Mouse (Mus musculus) frontal cortex, postnatal 14 days (tissue): Measurements from ENCODE around the gene Slc26a8.

ENCODE experiments used
- DNase-seq, 2 experiments: peaks; one replicate each; pipeline ENCODE4 v3.0.0; 2022; ENCODE audit warnings: low spot score in 2 of 2

The Slc26a8 gene

DNA sequence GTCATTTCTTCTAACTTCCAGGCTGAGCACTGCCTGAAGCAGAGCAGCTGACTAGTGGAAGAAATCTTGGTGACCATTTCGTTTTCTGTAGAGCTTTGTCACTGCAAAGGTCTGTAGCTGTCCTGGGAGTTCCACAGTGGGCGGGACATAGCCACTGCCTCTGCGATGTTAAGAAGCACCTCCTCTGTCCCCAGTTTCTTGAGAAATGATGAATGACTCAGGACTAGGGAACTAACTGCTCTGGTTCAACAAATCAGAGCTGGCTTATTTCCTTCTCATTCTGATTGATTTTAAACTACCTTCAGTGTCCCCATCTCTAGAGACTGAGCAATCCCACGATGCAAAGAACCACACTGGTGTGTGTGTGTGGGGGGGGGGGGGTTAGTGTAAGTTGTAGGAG is 45.9 kb downstream of the Slc26a8 start:
- DNase-seq = no peak

DNA sequence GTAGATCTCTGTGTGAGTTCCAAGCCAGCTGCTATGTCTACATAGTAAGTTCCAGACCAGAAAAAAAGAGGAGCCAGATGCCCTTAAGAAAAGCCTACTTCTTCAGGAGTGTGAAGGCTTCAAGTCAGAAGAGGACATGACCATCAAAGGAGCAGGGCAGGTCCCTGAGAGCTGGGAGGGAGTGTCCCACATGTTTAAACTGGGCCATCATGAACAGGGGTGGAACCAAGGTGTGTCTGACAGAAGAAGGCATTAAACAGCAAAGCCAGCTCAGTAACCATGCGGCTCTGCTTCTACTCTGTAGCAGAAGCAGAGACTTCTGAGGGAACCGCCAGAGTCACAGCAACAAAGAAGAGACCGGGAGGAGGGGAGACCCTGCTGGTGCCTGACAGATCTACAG is 46.3 kb downstream of the Slc26a8 start:
- DNase-seq = no peak

DNA sequence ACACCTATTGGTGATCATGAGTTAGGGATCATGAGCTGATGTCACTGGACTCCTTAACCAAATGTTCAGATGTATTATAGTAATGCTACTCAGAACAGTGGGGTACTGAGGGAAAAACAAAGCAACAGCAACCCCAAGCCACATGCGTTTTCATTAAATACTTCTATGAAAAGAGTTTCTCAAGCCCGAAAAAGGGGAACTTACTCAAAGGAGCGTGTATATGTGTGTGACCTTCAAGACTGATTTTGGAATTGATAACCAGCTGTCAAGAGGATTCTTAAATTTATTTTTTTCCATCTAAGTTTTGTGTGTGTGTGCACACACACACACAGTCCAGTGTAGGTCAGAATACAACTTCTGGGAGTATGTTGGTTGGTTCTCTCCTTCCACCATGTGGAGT is 49.9 kb downstream of the Slc26a8 start:
- DNase-seq = no peak

DNA sequence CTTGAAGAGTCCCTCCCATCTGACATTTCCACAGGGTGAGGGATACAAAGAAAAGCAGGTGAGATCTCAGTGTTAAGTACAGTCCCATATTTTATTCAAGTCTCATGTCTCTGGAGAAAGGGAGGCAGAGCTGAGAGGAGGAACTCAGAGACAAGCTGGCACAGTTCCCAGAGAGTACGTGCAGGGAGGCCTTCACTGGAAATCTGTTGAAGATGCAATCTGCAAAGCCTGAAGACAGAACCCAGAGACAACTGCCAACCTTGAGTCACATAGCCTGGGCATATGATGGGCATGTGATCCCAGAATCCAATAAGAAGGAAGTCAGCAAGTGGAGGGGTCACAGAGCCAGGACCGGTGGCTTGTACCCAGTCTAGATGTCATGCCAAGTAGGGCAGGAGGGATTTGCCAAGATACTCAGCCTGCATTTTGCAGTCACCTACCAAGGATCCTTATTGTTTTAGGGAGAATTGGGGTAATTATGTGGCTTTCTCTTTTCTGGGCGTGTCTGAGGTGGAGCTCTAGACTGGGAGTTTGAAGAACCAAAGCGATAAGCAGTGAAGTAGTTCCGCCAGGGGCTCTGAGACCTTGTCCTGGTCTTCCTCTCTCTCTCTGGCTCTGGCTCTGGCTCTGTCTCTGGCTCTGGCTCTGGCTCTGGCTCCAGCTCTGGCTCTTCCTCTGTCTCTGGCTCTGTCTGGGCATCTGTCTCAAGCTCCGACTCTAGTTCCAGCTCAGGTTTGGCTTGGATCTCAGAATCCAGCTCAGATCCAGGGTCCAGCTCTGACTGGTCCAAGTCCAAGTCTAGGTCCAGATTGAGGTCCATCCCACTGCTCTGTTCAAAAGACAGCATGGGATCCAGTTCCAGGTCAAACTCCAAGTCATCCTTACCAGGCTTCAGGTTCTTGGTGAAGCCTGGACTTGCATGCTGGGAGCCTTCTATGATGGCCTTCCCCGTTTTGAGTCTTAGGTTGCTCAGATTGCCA is 52.0 kb downstream of the Slc26a8 start:
- peak; percentile 49 to 51 for DNase-seq

DNA sequence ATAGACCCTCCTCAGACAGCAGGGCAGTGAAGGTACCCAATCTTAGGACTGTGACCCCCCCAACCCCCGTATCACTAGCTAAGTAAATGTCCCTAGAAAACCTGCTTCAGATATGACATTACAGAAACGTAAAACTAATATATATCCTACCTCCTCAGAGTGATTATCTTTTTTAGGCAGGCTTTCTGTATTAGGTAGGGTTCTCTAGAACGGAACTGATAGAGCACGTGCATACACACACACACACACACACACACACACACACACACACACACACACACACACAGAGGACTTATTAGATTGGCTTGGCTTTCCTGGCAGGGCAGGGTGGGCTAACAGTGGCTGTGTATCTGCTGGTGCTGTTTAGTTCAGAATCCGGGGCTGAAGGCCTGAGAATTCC is 54.2 kb downstream of the Slc26a8 start:
- no peak for DNase-seq

DNA sequence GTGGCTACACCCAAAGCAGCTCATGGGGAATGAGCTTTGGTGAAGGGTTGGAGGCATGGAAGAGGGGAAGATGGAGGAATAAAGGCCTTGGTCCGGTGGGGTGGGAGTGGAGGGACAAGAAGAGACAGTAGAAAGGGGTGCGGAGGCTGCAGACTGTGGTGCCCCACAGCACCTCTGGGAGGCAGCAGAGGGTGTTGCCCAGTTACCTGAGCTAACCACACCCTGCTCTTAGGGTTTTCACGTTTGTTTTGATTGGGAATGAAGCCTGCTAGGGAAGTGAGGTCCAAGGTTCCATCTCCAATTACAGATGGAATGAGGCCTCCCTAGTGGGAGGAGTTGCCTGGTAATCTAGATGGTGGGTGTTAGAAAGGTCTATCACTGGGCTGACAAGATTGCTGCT is 60.9 kb downstream of the Slc26a8 start:
- DNase-seq = no peak

DNA sequence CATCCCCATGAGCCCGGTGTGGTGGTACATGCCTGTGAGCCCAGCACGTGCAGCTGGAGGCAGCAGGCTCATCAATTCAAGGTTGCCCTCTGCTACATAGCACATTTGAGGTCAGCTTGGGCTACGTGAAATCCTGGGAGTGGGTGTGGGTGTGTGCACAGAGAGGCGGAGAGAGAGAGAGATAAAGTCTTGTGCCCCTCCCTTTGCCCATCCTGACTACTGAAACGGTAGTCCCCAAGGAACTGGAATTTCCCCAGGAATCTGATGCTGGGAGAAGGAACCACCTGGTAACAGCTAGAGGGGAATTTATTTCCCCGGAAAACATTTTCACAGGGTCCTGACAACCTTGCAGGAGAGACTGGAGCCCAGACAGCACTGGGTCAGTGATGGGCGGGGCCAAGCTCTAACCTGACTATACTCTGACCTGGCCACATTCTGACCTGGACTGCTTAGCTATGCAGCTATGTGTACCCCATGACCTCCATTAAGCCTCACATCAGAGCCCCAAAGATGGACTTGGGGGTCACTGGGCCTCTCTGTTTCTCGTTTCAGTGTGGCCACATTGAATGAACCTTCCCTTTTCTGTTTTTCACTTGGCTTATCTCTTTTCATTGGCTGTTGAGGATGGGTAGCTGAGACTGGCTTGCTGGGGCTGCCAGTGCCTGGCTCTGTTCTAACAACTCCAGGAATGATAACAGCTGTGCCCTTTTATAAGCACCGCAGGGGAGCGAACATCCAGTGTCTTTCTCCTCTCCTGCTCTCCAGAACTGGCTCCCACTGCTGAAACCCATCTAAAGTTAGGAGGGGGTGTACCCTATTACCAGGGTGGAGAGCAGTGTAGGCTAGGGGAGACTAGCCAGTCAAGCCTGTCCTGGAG is 61.5 kb downstream of the Slc26a8 start:
- DNase-seq = no peak

DNA sequence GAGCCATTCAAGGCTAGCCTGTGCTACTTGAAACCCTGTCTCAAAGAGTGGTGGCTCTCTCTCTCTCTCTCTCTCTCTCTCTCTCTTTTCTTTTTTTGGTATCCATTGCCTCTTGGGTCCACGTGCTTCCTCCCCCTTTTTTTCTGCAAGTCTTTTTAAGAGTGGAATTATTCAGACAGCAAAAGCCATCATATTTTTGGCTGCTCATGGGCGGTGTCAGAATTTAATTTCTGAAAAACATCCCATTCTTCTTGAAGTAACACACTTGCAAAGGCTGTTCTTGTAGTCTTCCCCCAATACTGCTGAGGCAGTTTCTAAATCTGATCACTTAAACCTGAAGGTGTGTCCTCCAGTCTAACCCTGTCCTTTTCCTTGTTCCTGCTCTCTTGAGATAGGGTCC is 63.1 kb downstream of the Slc26a8 start:
- DNase-seq = no peak

DNA sequence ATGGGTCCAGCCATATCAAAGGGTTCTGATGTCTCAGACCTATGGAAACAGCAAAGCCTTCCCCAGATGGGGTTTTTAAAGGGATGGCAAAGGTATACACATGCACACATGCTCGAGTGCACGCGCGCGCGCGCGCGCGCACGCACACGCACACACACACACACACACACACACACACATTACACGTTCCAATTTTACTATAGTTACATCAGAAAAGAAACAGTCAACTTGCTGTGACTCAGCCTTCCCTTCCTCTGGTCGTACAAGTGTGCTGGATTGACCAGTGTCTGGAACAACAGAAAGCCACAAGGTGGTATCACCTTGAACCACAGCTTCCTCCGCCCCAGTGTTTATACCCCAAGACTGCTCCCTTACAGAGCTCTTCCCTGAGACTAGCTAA is 64.7 kb downstream of the Slc26a8 start:
- no peak for DNase-seq

DNA sequence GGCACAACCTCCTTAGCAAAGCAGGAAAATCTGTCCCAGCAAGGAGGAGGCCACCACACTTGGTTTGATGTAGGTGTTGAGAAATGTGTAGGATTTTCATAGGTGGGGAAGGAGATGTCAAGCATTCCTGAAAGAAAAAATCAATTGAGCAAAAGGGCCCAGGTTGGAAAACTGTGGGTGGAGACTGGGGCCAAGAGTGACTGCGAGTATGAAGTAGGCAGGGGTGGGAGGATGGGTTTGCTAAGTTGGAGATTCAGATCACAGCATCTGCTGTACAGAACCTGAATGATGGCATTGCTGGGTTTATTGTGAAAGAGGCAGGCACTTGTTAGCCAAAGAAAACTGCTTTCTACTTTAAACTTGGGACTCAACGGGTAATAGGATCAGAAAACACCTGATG is 65.2 kb downstream of the Slc26a8 start:
- no peak for DNase-seq

DNA sequence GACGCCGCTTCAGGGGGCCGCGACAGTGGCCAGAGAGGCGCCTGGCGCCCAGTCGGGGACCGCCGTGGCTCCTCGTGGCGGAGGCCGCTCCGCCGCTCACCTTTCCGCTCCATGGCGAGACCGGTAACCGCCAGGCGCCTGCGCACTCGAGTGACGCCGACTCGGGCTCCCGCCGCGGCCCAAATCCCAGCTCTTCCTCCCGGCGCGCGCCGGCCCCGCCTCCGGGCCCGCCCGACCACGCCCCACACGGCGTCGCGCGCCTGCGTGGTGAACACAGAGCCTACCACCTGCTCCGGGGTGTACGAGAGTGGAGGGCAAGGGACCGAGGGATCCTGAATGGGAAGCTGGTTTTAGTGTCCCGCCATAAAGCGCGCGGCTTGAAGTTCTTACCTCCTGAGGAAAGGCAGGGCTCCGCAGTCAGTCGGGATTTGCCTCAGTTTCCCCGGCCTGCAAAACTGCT is 67.7 kb downstream of the Slc26a8 start, which contains the start of gene Srpk1:
Srpk1 (minus strand) TSS at position 410 of the 460 bp plus-strand sequence.
- peak; percentile 81 to 84 for DNase-seq

DNA sequence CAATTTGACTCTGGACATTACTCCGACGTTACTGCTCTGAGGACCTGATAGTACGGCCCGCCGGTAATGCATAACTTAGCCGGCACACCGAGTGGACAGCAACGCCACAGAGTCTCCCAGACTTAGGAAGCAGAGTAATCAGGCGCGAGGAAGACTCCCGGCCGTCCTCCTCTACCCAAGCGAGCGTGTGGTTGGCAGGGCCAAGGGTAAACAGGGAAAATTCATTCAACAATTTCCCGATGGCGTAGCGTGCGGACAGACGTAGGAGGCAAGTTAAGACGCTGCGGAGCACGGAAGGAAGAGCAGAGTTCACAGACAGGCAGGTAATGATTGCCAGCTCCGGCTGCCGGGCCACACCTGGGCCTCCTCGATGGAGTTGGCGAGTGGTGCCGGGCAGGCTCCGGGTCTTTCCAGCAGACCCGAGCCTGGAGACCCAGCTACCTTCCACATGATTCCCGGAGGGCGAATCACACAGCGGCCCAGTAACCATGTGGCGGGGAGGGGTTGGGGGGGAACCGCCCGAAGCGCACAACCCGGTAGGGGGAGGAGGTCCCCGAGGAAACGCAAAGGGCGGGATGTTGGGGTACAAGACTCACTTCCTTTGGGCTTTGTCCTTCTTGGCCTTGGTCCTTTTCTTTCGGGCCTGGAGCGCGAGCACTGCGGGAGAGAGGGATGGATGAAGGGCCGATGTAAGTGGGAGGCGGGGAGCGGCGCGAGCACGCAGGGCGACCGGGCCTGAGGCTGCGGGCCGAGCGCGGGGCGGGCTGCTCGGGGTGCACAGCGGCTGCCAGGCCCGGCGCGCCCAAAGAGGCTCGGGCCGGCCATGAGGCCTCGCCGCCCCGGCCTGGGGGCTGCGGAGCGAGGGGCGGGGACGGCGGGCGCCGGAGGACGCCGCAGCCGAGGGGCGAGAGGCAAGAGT is 68.4 kb downstream of the Slc26a8 start:
- peak; percentile 26 to 37 for DNase-seq

DNA sequence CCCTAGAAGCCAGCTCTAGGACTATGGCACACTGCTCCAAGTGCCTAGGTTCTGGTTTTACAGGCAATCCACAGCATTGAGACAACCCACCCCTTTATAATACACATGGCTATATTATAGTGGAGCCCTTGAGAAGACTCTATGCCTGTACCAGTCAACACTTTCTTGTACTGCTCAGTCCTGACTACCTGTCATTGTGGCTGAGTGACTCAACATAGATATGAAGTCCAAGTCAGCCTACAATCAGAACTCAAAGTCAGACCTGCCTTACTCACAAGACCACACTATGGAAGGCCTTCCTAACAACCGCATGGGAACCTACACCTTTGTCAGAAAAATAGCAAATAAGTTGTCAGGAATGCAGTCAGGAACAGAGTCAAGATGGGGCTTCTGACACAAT is 71.3 kb downstream of the Slc26a8 start:
- DNase-seq = no peak

DNA sequence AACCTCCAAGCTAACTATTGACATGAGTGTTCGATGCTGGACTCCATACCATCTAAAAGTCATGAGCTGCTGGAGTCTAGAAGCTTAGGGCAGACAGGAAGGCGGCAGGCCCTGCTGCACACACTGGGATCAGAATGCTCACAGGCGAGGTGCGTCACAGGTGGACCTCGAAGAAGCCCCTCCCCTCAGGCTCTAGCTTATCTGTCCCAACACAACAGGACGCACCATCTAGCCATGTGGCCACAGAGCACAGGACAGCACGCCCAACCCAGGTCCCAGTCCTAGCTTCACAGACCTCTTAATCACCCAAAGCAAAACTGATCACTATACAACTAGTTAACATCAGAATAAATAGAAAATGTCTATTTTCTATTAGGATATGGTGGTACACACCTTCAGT is 71.9 kb downstream of the Slc26a8 start:
- DNase-seq = no peak

DNA sequence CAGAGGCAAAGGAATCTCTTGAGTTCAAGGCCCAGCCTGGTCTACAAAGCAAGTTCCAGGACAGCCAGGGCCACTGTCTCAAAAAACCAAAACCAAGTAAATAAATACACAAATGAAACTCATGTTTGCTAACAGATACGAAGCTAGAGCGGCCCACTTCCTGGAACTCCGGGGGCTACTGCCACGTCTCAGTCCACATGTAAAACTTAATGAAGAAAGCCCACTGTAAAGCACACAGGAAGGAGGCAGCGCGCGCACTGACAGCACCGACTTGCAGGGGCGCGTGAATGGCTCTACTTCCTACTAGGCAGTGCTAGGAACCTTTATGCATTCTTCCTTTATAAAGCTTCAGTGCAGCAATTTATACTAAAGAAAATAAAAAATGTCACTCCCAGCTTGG is 72.4 kb downstream of the Slc26a8 start:
- no peak for DNase-seq

DNA sequence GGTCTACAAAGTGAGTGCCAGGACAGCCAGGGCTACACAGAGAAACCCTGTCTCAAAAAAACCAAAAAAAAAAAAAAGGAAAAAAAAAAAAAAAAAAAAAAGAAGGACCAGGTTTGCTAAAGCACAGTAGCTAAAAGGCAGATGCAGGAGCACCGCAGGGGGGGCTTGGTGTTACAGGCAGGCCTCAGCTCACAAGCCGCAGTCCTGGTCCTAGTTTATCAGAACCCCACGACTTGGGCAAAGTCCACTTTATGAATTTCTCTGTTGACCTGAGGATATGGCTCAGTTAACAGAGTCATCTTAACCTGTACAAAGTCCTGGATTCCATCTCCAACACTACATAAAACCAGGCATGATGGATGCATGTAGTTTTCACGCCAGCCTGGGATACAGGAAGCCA is 74.7 kb downstream of the Slc26a8 start:
- no peak for DNase-seq

DNA sequence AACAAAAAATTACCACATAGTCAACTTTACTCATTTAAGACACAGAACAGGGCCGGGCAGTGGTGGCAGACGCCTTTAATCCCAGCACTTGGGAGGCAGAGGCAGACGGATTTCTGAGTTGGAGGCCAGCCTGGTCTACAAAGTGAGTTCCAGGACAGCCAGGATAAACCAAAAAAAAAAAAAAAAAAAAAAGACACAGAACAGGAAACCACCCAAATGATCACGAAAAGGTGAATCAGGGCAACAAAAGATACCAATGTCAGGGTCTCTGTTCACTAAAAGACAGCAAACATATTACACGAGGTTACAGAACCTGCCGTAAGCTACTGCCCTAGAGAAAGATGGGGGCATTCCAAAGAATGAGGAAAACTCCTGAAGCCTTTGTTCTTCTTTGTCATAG is 76.9 kb downstream of the Slc26a8 start:
- no peak for DNase-seq

DNA sequence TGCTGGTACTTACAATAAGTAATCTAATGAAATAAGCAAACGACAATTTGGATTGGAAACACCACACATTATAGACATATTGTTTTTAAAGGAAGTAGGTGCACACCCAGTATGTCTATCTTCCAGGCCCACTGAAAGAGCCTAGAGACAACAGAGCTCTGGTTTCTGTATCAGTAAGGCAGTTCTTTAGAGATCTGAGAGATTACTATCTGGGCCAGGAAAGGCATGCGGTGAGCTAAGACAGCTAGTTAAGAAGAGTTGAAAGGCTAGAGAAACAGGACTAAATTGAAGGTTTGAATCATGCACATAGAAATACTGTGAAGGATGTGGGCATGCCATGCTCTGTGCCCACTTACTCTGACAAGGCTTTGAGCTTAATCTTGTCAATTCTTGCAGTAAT is 77.4 kb downstream of the Slc26a8 start:
- no peak for DNase-seq

DNA sequence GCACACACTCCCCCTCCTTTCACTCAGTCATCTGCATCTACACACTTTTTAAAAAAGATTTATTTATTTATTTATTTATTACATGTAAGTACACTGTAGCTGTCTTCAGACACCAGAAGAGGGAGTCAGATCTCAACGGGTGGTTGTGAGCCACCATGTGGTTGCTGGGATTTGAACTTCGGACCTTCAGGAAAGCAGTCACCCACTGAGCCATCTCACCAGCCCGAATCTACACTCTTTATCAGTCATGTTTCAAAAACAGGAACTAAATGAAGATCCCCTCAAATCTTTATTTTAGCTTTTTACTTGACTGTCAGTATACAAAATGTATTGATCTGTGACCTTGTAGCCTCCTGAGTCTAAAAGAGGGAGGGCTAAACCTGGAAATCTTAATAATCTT is 80.5 kb downstream of the Slc26a8 start:
- DNase-seq = no peak

DNA sequence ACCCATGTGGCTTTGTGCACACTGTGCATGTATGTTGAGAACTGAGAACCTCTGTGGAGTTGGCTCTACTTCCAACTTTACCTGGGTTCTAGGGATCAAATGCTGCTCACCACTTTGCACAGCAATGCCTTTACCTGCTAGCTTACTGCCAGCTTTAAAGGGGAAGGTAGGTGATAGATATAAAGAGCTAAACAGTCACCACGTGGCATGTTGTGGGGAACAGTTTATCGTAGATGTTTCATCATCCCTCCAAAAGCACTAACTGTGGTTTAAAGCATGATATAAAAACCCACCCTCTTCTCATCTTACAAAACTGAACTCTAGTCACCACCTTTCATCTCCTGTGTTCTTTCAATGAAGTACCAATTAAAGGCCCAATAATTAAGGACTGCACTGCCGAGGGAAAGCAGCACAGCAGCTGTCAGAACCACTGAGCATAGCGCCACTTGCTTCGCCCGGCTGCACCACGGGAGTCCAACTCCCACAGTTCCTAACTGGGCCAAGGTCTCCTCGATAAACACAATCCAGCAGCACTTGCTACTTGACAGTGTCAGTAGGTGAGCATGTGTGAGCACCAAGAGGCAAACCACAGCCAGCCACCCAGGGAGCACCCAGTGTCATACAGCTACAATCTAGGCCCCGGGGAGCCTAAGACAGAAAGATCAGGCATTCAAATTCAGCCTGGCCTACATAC is 88.3 kb downstream of the Slc26a8 start:
- no peak for DNase-seq

DNA sequence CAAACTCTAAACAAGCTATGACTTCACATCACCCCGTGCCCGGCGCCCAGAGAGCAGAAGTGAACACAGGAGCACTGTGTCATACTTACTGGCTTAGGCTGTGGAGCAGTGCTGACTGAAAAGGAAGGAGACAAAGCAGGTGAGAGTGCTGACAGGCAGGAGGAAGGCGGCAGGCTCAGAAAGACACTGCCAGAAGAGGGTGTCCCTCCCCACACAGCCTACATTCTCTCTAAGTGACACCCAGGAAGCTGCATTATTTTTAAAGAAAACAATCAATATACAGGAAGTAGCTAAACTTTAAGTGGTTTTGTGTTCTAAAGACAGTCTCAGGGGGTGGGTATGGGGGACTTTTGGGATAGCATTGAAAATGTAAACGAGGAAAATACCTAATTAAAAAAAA is 89.3 kb downstream of the Slc26a8 start:
- no peak for DNase-seq
